Mouse (Mus musculus) c-Kit-negative CD71-positive TER-119-positive erythroid progenitor cells, embryonic 14.5 days (primary cell): ENCODE measurements around the gene As3mt.

Experiments
- DNase-seq: peaks from one replicate; pipeline ENCODE4 v3.0.0-alpha.2; 2013; ENCODE audit warnings: low read depth, low spot score

The As3mt gene

GRCm38 (mm10) chr19:46784502-46784901 lies 77.2 kb downstream of the As3mt start:
- no peak for DNase-seq

GRCm38 (mm10) chr19:46785633-46786032 lies 78.4 kb downstream of the As3mt start:
- no peak for DNase-seq

- no peak for DNase-seq
Observed at GRCm38 (mm10) chr19:46789782-46790181, 82.5 kb downstream of the As3mt start.
